Mouse (Mus musculus): ENCODE results near the gene Ang. TPM values are rescaled to one million over a fixed set of nuclear protein-coding genes. Genes with fewer than 3 reads are reported as not detected.
"Not testable (repeated sequence)": the region's sequence is repeated elsewhere in the genome, so short reads cannot be mapped to it uniquely, and the experiment has no call there.

Gene Ang
- polyA plus RNA-seq, 1 experiment from 2014 or later: 3.7 TPM

DNA sequence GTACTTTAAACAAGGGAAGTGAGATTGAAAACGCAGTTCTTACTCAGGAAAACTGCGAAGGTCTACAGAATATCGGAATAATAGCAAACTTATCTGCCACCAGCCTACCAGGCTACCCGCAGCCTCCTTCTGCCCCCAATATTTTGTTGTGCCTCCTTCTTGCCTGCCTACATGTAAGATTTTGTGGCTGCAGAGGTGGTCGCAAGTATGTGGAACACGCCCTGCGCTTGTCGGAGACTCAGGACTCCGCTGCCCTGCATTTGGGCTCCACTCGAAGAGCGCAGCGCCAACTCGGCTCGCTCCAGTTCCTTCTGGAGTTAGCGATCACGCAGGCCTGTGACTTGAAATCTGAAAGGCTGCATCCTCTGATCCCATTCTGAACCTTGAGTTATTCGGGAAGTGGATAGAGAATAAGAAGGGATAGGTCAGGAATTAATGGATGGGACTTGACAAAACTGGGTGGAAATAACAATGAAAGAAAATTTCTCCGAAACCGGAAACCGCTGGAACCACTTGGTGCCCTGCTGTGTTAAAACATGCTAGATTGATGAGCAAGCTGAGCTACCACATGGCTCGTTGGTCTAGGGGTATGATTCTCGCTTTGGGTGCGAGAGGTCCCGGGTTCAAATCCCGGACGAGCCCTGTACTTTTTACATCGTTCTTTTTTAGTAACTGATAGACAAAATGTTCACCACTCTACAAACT lies 721 bp upstream of the Ang start:
- H3K9me3 ChIP-seq: no peaks in the 10 kb centered on the region
- H3K27ac ChIP-seq (replicated peaks): peak overlapping the region; percentile 83
- peak overlapping the region; percentile 76 for H3K9ac ChIP-seq
- H3K27me3 ChIP-seq: peaks cover under 1% of the 10 kb centered on the region
- H3K4me1 ChIP-seq (replicated peaks): peaks cover 17% of the 10 kb centered on the region
- H3K4me2 ChIP-seq: peak overlapping the region; percentile 86
- H3K36me3 ChIP-seq: no peaks in the 10 kb centered on the region
- ATAC-seq (ENCODE audit: low read depth): peak; percentile 32
- H3K4me3 ChIP-seq: peak overlapping the region; percentile 70
- 0% methylated on average over 27 of the region's 27 CpGs for WGBS

DNA sequence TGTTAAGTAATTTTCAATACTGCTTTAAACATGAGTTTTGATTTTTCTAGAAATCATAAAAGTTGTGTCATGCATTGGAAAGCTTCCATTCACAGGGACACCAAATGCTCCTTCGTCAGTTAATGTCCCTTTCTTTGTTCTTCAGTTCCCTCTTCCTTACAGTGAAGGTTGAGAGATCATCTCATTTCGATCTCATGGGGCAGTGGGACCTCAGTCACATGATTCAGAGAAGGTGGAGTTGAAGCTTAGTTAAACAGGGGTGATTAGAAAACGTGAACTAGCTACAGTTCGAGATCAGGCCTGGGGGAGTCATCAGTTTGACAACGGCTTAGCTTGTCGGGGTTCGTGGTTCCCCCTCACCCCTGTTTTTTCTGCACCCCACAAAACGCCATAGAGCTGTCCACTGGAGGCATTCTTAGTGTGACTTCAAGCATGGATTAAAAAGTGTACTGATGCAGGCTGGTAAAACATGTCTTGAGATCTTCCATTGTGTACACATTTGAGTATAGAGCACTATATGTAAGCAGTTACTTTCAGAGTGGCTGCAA lies 1.2 kb downstream of the Ang start:
- 54% methylated on average over 8 of the region's 8 CpGs for WGBS
- Histone ChIP-seq H3K27me3 (no peaks in the 10 kb centered on the region), H3K36me3 (no peaks in the 10 kb centered on the region)

GRCm38 (mm10) chr14:51093496-51093895 lies 2.5 kb downstream of the Ang start:
- Histone ChIP-seq H3K27ac (replicated peaks) (no peak overlapping the region), H3K9ac (no peak overlapping the region), H3K4me1 (replicated peaks) (peaks cover 12% of the 10 kb centered on the region; the same call in 1 of the 2 replicates), H3K27me3 (no peaks in the 10 kb centered on the region), H3K4me2 (no peak overlapping the region), H3K36me3 (no peaks in the 10 kb centered on the region), H3K4me3 (no peak overlapping the region), H3K9me3 (no peaks in the 10 kb centered on the region)
- no peak for ATAC-seq (ENCODE audit: low read depth)
- WGBS: 35% methylated on average over 3 of the region's 3 CpGs

More for the DNA sequence above, 1.2 kb downstream of the Ang start:
- Histone ChIP-seq H3K27ac (replicated peaks) (no peak overlapping the region), H3K4me1 (replicated peaks) (peaks cover 17% of the 10 kb centered on the region), H3K9me3 (no peaks in the 10 kb centered on the region), H3K4me2 (peak overlapping the region; percentile 86), H3K4me3 (peak overlapping the region; percentile 70), H3K9ac (no peak overlapping the region)
- no peak for ATAC-seq (ENCODE audit: low read depth)

DNA sequence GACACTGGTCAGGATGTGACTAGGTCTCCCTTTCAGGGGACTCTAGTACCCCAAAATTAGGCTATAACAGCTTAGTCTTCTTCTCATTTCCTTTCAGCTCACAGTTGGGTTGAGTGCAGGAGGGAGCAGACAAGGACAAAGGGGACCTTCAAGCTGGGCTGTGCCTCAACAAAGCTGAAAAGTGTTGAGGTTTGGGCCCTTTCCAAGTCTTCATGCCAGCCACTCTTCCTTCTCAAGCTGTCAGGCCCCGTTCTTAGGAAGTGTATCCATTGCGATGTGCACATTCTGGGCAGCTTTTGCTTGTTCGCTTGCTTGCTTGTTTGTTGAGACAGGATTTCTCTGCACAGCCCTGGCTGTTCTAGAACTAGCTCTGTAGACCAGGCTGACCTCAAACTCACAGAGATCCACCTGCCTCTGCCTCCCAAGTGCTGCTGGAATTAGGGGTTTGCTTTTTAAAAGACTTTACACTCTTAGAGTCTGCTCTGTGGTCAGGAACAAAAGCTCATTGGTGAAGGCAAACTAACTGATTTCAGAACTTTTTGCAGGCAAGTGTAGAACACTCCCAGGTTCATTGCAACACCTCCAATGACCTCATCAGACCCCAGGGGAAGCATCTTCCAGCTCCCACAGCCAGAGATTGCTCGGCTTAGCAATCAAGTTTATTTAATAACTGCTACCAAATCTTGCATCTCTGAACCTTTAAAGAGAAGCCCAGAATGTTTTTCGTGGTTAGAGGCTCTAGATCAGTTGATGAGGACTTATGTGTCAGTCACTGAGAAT lies 3.3 kb downstream of the Ang start:
- Histone ChIP-seq H3K9ac (no peak overlapping the region), H3K4me3 (no peak overlapping the region), H3K27me3 (no peaks in the 10 kb centered on the region), H3K4me1 (replicated peaks) (peaks cover 6% of the 10 kb centered on the region; the same call in 1 of the 2 replicates), H3K27ac (replicated peaks) (no peak overlapping the region), H3K4me2 (no peak overlapping the region), H3K36me3 (no peaks in the 10 kb centered on the region), H3K9me3 (no peaks in the 10 kb centered on the region)
- ATAC-seq (ENCODE audit: low read depth): no peak
- 86% methylated on average over 5 of the region's 5 CpGs for WGBS

GRCm38 (mm10) chr14:51094921-51095320 lies 4.0 kb downstream of the Ang start:
- Histone ChIP-seq H3K36me3 (no peaks in the 10 kb centered on the region), H3K4me2 (no peak overlapping the region), H3K27me3 (no peaks in the 10 kb centered on the region), H3K9ac (no peak overlapping the region), H3K4me1 (replicated peaks) (peaks cover 6% of the 10 kb centered on the region; the same call in 1 of the 2 replicates), H3K27ac (replicated peaks) (no peak overlapping the region), H3K9me3 (no peaks in the 10 kb centered on the region), H3K4me3 (no peak overlapping the region)
- ATAC-seq (ENCODE audit: low read depth): no peak
- WGBS: 78% methylated on average over 9 of the region's 9 CpGs

GRCm38 (mm10) chr14:51095736-51096524 lies 5.0 kb downstream of the Ang start:
- Histone ChIP-seq H3K4me2 (no peak overlapping the region), H3K9ac (no peak overlapping the region), H3K4me3 (no peak overlapping the region), H3K9me3 (no peaks in the 10 kb centered on the region), H3K4me1 (replicated peaks) (peaks cover 6% of the 10 kb centered on the region; the same call in 1 of the 2 replicates), H3K27me3 (no peaks in the 10 kb centered on the region), H3K27ac (replicated peaks) (no peak overlapping the region), H3K36me3 (no peaks in the 10 kb centered on the region)
- no peak for ATAC-seq (ENCODE audit: low read depth)
- 69% methylated on average over 9 of the region's 9 CpGs for WGBS

DNA sequence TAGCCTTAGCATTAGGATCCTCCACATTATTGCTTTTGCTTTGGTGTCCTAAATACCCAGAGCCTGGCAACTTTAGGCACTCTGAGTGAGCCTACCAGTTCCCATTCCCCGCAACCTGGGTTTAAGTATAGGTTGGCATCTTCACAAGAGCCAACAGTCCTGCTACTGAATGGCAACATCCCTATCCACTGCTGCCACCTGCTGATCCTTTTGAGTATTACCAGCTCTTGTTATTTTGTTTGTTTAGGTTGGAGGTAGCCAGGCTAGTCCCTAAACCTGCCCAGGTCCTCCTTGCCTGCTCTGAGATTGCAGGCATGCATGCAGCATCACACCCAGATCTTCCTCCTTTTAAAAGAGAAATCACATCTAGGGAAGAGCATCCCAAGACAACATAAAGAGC lies 7.3 kb downstream of the Ang start:
- not testable (repeated sequence) for H3K4me2 ChIP-seq; H3K36me3 ChIP-seq; H3K4me3 ChIP-seq; H3K9ac ChIP-seq; H3K27ac ChIP-seq (replicated peaks); H3K27me3 ChIP-seq; H3K9me3 ChIP-seq; H3K4me1 ChIP-seq (replicated peaks)
- 41% methylated on average over 1 of the region's 1 CpGs for WGBS
- ATAC-seq (ENCODE audit: low read depth): peak; percentile 29; the same call in 1 of the 2 replicates

DNA sequence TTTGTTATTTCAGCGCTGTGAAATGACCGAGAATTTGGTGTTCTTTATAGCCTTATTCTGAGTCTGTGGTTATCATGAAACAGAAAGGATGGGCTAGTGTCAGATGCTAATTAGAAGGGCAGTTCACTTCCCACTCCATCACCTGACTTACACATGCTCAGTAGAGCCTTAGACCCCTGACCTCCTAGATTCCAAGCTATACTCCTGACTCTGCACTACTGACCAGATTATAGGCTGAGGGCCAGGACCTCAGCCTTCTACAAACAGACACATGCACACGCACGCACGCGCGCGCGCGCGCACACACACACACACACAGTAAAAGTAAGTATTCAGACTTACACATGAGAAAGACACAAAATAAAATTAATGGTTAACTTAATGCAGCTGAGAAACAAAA lies 8.0 kb downstream of the Ang start:
- H3K4me3 ChIP-seq: no peak overlapping the region
- no peak overlapping the region for H3K9ac ChIP-seq
- WGBS: 96% methylated on average over 11 of the region's 11 CpGs
- H3K27ac ChIP-seq (replicated peaks): no peak overlapping the region
- ATAC-seq (ENCODE audit: low read depth): no peak
- no peaks in the 10 kb centered on the region for H3K4me1 ChIP-seq (replicated peaks)
- no peaks in the 10 kb centered on the region for H3K27me3 ChIP-seq
- no peak overlapping the region for H3K4me2 ChIP-seq
- H3K36me3 ChIP-seq: no peaks in the 10 kb centered on the region
- H3K9me3 ChIP-seq: no peaks in the 10 kb centered on the region

GRCm38 (mm10) chr14:51101284-51101683 lies 10.3 kb downstream of the Ang start:
- no peak for ATAC-seq (ENCODE audit: low read depth)
- Histone ChIP-seq H3K4me2 (no peak overlapping the region), H3K27me3 (no peaks in the 10 kb centered on the region), H3K9ac (no peak overlapping the region), H3K9me3 (no peaks in the 10 kb centered on the region), H3K36me3 (no peaks in the 10 kb centered on the region), H3K27ac (replicated peaks) (no peak overlapping the region), H3K4me3 (no peak overlapping the region), H3K4me1 (replicated peaks) (no peaks in the 10 kb centered on the region)
- 83% methylated on average over 9 of the region's 9 CpGs for WGBS

DNA sequence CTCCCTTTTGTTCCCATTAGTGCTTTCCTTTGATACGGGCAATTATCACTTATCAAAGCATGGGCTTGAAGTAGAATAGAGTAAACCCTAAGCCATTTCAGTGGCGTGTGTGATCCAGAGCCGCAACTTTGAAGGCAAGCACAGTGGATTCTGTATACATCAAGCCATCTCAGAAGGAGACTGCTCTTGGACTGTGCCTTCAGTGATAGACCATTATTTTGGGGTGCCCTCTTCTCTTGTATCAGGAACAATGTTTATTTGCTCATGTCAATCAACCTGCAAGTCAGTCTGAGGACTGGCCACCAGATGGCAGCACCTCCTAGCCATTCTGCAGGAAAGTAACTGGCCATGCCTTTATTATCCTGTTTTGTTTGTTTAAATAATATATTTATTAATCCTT lies 12.3 kb downstream of the Ang start:
- Histone ChIP-seq H3K9me3 (no peaks in the 10 kb centered on the region), H3K9ac (no peak overlapping the region), H3K27me3 (no peaks in the 10 kb centered on the region), H3K4me3 (no peak overlapping the region), H3K27ac (replicated peaks) (no peak overlapping the region), H3K4me2 (no peak overlapping the region), H3K36me3 (no peaks in the 10 kb centered on the region), H3K4me1 (replicated peaks) (no peaks in the 10 kb centered on the region)
- 0 out of 2 replicates have a peak, but pooled peaks have one; percentile 45 for ATAC-seq (ENCODE audit: low read depth)
- WGBS: 52% methylated on average over 3 of the region's 3 CpGs

- H3K27ac ChIP-seq (replicated peaks): no peak overlapping the region
- 88% methylated on average over 2 of the region's 2 CpGs for WGBS
These were observed 13.4 kb downstream of the Ang start for GRCm38 (mm10) chr14:51104366-51104765.

More at GRCm38 (mm10) chr14:51104366-51104765, 13.4 kb downstream of the Ang start:
- H3K9me3 ChIP-seq: no peaks in the 10 kb centered on the region
- no peaks in the 10 kb centered on the region for H3K27me3 ChIP-seq
- H3K9ac ChIP-seq: no peak overlapping the region
- no peaks in the 10 kb centered on the region for H3K4me1 ChIP-seq (replicated peaks)
- H3K36me3 ChIP-seq: no peaks in the 10 kb centered on the region
- H3K4me3 ChIP-seq: no peak overlapping the region
- no peak overlapping the region for H3K4me2 ChIP-seq
- ATAC-seq (ENCODE audit: low read depth): no peak

Measured in neural tube, embryonic 13.5 days (tissue).